Mouse (Mus musculus): ENCODE data around the gene Eda.

The Eda gene

DNA sequence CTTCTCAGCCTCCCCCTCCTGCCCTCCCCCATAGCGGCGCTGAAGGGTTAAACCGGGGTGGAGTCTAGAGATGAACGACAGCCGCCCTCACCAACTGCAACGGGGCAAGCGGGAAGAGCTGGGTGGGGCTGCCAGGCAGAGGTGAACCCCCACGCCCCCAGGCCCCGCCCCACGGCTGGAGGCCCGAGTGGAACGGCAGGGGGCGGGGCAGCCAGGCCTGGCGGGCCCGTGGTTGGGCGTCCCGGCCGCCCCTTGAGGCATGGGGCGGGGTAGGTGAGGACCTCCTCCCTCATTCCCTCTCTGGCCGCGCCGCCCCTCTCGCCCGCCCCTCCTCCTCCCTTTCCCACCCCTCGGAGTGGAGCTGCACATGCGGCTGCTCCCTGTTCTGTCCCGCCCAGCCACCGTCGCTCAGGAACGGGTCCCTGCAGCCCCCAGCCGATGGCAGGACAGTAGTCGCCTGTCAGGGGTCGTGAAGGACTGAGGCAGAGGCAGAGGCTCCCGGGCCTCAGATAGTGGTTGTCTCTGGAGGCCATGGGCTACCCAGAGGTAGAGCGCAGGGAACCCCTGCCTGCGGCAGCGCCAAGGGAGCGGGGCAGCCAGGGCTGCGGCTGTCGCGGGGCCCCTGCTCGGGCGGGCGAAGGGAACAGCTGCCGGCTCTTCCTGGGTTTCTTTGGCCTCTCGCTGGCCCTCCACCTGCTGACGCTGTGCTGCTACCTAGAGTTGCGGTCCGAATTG, at the start of gene Eda:
Gene Eda, plus strand, starts transcription at position 357 of the 735 bp plus-strand sequence.
- in situ Hi-C loops (cut with MseI, MboI), result no loop called here

DNA sequence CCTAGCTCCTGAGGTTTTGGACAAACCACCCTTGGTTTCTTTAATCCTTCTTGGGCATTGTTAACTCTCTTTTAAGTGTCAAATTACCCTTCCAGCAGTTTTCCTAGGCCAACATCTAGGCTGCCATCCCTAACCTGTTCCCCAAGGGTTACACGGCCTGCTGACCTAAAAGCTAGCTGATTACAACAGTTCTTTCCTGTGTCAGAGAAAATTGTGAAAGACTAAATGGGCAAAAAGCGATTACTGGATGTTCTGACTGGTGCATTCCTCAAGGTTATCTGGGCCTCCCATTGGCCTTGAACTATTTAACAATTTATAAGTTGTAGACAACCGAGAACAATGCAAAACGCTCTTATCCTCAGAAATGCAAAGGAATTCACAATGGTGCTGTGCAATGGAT, 14.4 kb upstream of the Eda start:
- in situ Hi-C loops (cut with MseI, MboI), result no loop called here

DNA sequence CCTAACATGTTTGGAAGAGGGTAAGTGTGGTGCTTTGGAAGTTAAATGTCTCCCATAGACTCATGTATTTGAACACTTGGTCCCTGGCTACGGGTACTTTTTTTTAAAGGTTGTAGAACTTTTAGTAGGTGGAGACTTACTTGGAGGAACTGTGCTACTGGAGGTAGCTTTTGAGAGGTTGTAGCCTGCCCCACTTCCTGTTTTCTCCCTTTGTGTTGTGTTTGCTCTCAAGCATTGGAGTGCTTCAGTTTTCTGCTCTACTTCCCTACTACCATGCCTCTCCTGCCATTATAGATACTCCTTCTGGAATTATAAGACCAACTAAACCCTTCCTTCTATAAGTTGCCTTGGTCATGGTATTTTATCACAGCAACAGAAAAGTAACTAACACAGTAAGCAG, 5.3 kb upstream of the Eda start:
- in situ Hi-C loops (cut with MseI, MboI), result no loop called here

DNA sequence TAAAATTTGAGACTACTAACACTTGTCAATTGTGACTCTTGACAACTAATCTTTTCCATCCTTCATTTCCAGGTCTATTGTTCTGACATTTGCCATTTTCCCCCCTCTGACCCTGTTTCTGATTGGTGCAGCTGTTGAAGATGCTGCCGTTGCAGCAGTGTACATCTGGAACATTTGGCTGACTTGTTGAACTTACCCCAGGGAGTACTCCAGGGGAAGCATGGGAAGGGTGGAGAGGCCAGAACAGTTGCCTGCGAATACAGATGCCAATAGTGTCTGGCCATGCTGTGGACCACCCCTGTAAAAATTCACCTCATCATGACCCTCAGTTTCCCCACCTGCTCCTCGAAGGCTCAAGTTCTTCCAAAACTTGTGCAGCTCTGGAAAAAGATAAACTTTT, 1.0 kb upstream of the Eda start:
- in situ Hi-C loops (cut with MseI, MboI), result no loop called here

DNA sequence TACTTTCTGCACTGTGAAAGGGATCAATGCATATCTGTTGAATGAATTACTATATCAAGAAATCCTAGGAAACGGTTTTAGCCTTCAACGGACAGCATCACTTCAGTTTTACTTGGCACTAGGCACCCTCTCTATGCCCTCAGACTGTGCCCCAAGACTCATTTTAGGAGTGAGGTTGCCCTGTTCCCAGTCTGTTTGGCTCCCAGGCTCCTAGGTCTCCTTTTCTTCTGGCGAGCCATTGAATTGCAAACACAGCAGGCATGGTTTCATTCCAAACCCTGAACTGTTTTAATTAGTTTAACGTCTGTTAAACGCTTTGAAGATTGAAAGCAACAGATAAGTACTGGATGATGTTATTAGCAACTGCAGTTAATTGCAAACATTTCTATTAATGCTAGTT, 603 bp upstream of the Eda start:
- in situ Hi-C loops (cut with MseI, MboI), result no loop called here

DNA sequence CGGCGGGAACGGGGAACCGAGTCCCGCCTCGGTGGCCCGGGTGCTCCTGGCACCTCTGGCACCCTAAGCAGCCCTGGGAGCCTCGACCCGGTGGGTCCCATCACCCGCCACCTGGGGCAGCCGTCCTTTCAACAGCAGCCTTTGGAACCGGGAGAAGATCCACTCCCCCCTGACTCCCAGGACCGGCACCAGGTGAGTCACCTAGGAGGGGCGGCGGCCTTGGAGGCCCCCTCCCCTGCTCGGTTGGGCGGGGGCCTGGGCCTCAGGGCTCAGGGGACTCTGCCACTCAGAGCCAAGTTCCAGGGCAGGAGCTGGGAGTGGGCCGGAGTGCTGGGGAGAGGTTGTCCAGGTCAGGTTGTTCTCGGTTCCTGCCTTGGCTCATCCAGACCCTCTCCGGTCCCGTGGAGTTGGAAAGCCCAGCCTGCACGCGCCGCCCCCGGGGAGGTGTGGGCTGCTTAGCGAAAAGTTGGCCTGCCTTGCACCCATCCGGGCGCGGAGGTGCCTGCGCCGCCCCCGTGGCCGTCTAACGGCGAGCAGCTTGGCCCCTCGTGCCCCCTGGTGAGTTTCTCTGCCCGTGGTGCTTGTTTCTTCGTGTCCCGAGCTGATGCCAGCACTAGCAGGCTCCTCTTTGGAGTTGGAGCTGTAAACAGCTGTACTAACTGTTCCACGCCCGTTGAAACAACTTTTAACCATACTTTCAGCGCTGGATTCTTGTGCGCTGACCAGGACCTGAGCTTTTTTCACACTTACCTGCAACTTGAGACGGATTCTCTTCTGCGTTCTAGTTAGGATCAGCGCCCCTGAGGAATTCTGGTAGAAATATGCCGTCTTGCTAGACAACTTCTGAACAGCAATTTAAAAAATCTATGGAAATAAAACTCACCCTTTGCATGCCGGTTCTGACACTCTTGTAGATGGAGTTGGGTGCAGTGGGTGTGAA, 849 bp downstream of the Eda start:
- in situ Hi-C loops (cut with MseI, MboI), result no loop called here

DNA sequence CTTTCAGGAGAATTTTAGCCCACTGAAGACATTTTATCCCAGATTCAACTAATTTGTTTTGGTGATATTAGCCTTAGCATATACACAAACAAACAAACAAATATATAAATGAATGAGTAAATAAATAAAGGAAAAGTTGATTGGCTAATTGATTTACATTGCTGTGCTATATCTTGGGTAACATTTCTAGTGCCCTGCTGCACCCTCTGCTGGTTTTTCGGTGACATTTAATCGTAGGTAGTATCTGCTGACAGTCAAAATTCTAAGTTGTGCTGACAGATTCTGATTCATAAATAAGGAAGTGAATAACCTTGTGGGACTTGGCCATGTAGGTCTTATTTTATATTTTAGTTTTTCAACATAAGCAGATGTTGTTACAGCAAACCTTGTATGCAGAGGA, 2.9 kb downstream of the Eda start:
- in situ Hi-C loops (cut with MseI, MboI), result no loop called here

DNA sequence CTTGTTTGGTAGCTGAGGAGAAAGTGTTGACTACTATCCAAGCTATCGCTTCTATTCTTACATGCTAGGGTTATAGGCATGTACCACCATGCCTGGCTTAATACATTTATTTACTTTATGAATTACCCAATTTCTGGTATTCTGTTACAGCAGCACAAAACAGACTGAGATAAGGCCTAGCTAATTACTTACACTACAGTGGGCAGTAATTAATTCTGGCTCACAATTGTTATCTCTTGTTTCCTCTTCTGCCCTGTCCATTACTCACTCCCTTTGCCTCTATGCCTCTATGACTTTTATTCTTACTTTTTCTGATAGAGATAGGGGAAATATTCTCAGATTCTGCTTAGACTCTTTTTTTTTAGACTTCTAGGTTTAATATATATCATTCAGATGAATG, 18.0 kb downstream of the Eda start:
- in situ Hi-C loops (cut with MseI, MboI), result no loop called here

DNA sequence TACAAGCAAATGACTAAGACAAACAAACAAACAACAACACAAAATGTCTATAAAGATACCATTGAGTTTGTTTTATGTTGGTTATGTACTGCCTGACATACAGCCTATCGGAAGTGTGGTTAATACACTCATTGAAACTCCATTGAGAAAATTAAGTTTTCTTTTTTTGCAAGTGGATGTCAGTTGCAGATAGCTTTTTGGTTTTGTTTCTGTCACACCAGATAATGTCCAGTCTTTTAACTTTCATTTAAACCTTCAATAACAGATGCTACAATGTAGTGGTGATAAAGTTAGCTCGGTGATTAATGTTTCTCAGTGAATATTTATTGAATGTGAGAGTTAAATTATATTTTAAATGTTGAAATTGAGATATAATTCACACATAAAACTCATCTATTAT, 23.9 kb downstream of the Eda start:
- in situ Hi-C loops (cut with MseI, MboI), result no loop called here

DNA sequence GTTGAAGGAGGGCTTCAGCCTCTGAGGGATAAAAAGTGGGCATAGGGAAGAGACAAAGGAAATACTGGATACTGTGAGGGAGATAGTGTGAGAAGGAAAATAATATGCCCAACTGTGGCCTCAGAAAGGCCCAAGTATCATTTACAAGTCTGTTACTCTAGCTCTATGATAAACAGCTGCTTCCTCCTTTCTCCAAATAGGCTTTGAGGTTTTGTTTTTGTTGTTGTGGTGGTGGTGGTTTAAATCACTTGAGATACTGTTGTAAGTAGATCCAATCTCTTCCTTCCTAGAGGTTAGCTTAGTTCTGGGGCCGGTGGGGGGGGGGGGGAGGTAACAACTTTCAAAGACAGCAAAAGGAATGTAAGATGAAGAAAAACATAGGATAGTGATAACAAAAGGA, 143.0 kb downstream of the Eda start:
- in situ Hi-C loops (cut with MseI, MboI), result no loop called here

DNA sequence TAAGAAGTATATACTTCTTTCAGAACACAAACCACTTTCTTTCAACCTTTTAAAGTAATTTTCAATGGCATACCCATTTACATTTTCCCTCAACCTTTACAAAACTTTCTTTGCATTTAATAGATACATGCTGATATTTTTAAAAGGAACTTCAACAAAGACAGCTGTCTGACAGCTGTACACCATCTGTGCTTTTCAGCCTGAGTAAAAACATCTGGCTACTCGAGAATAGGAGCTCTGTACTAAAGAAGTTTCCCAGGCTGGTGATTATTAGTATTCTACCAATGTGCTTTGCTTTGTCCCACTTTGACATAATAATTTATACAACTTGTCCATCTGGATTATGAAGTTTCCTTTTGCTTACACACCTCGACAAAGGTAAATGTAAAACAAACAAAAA, 219.9 kb downstream of the Eda start:
- in situ Hi-C loops (cut with MseI, MboI), result no loop called here

DNA sequence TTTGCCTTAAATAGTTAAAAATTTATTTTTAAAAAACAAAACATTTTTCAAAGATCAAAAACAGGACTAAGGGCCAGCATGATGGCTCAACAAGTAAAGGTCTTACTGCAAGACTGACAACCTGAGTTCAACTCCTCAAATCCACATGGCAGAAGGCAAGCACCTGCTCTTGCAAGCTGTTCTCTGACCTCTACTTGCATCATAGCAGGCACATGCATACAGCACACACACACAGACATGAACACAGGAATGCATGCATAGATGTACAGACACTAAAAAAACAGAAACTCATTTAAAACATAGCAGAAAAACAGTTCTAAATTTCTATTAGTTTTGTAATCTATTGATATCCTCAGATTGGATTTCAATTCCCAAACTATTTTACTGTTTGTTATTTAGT, 338.2 kb downstream of the Eda start:
- in situ Hi-C loops (cut with MseI, MboI), result no loop called here

DNA sequence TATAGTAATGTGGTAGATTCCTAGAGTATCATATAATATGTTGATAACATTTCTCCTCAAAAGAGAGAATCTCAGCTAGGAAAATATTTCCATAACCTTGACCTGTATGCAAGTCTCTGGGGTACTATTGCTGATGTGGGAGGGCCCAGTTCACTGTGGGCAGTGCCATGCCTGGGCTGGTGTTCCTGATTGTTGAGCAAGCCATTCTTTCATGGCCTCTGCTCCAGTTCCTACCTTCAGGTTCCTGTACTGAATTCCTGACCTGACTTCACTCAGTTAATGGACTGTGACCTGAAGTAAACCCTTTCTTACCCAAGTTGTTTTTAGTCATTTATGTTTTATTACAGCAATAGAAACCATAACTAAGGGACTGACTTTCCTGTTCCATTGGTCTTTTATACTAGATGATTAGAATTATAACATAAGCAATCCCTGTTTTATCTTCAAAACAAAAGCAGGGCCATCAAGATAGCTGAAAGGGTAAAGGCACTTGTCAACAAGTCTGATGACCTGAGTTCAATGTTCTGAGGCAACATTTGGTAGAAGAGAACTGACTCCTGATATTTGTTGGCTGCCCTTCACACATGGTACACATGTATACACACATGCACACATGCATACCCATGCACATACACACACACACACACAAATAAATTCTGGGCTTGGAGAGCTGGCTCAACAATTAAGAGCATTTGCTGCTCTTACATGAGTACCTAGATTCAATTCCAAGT, 338.9 kb downstream of the Eda start:
- in situ Hi-C loops (cut with MseI, MboI), result no loop called here

DNA sequence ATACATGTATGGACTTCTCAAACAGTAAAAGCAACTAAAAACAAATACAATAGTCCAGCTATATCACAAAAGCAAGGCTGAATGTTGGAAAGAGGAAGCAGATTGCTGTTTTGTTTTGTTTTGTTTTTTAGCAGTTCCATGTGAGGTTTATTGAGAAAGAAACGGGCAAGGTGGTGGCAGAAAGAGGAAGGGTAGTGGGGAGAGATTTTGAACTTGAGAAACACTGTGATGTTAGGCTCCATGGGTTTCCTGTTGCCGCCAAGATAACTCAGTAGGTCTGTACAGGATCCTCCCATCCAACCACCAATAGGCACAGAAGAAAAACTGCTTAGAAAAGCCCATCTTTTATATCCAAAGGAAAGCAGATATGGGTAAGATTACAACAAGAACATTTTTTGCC, 365.3 kb downstream of the Eda start:
- in situ Hi-C loops (cut with MseI, MboI), result no loop called here

DNA sequence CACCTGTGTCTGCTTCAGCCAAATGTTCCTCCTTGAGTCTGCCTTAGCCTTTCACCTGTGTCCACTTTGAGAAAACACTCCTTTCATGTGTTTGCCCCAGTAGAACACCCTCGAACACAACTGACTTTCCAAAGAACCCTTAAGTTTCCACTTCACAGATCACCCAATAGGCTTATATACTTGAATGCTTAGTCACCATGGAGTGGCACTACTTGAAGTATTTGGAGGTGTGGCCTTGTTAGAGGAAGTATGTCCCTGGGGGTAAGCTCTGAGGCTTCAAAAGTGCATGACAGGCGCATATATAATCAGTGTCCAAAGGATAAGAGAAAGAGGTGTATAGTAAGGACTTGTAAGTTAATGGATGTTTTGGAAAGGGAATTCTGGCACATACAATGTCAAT, 369.0 kb downstream of the Eda start:
- in situ Hi-C loops (cut with MseI, MboI), result no loop called here

DNA sequence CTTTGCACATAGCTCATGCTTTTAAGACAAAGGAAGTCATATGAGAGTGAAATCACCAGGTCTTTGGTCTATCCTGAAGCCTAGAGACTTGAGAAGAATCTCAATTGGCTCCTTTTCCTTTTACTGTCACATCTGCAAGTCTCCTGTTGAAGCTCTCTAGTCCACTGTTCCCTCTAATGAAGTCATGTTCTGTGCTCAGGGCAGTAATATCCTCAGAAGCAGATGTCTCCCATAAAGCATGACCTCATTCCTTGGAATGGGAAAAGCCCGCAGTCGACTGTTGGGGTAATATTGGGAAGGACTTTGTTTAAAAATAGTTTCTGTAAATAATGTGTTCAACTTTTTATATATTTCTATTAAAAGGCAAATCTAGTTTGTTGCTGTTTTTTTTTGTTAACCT, 381.6 kb downstream of the Eda start:
- in situ Hi-C loops (cut with MseI, MboI), result no loop called here

DNA sequence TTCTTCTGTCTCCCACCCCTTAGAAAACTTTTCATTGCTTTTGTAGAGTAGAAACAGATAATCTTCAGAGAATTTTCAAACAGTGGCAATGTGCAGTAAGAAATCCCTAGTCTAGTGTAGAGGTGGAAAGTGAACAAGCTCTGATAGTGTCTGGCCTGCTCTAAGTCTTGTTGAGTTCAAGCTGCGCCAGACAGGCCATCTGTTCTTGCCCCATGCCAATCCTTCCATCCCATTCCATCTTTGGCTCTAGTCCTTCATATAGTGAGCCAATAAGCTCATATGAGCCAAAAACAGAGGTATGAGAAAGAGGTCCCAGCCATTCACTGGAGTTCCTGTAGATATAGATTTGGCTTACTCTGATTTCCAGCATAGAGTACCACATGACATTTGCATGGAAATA, 414.5 kb downstream of the Eda start:
- in situ Hi-C loops (cut with MseI, MboI), result no loop called here

DNA sequence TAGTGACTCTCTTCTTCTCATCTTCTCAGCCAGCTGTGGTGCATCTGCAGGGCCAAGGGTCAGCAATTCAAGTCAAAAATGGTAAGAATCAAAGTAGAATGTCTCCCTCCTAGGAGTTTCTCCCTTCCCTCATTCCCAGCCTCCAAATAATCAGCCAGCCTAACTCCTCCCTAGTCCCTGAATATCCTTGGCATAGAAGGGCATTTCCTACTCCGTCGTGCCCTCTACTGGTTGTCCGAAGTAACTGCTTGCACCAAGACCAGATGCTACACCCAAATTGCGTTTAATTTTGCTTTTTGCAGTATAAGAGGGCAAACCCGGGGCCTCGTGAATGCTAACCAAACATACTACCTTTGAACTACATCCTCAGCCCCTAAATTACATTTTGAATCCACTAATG, 416.9 kb downstream of the Eda start:
- in situ Hi-C loops (cut with MseI, MboI), result no loop called here

DNA sequence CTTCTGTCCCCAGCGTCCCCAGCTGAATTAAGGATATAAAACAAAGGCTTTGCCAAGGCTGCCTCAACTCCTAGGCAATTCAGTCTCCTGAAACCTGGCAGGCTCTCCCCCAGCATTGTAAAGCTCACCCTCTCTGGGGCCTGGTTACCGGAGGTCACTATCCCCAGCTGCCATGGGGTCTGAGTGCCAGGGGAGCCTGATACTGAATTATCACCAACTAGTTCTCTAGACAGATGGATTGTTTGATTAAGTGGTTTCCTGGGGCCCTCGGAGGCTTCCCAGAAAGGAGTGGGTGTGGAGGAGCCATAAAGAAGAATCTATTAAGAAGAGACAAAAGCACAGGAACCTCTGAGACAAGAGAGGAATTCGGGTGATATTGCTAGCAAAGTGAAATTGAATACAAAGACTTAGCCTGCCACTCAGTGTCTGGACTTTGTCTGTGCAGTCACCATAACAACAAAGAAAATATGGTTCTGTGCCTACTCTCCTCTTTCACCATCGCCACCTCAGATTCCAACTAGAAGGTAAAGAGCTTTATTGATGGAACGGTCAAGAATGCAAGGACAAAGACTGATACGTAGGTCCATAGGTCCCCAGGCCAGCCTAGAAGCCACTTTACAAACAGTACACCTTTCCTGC, 418.9 kb downstream of the Eda start:
- in situ Hi-C loops (cut with MseI, MboI), result no loop called here

DNA sequence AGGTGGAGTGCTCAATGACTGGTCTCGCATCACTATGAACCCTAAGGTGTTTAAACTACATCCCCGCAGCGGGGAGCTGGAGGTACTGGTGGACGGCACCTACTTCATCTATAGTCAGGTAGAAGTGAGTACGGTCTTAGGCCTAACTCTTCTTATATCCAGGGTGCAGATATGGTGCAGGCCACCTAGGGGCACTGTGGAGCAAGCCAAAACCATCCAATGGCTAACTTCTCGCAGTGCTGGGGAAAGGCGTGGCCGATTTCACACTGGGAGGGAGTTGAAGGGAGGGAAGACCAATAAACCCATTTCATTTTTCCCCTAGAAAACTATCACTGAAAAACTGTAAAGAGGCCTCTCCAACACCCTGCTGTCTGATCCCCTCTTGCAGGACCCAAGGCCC, 419.6 kb downstream of the Eda start:
- in situ Hi-C loops (cut with MseI, MboI), result no loop called here

DNA sequence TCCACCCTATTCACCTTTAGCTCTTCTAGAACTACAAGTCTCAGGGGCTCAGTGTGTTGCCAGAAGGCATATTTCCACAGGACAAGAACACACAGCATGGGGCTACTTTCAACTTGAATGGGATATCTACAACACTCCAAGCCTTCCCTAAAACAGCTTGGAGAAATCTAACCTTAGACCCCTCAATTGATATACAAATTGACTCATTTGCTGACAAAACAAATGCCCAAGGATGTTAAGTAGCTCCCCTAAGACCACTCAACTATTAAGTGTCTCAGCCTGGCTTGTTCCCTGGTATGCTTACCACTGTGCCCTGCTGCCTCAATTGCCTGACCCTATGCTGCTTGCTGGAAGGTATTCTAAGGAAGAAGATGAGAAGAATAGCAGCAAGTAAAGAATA, 425.5 kb downstream of the Eda start:
- in situ Hi-C loops (cut with MseI, MboI), result no loop called here

DNA sequence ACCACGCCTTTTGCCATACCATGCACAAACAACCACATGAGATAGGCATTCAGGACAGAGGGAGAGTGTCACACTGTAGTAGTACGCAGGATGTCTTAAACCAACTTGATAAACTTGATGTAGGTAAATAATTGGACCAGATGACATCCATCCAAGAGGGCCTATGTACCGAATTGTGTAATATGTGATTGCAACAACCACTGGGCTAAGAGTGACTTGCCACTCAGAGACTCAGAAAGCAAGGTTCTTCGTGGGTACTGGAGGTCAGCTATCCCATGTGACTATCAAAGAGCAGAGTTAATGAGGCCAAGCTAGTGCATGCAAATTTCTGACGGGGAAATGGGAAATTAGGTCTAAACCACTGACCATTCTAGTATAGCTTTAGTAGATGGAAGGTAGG, 426.3 kb downstream of the Eda start:
- in situ Hi-C loops (cut with MseI, MboI), result no loop called here
